9 mouse cellular contexts compared by ENCODE assay signal in genomic region chr6:92241178-92241906, GRCm38 (mm10). TPM values are rescaled to one million over a fixed set of nuclear protein-coding genes. Genes with fewer than 3 reads are reported as not detected.
DNase-seq lines count a peak whose midpoint lies in the region; ATAC-seq and TF ChIP-seq lines count a peak whose summit lies in the region.
"Had no signal": no experiment of that assay in that cellular context is flagged by ENCODE, and none has a peak within 500 bp of the region (broad histone marks: within the 10 kb centered on the region; RNA-seq: fewer than 3 reads in every experiment).

No protein-coding gene starts in this region.

- no peak overlapping the region for H3K27ac ChIP-seq in heart, embryonic 12.5 days (ENCODE audit: poor library complexity, severe bottlenecking)
- no peak overlapping the region for H3K27ac ChIP-seq in kidney, embryonic 14.5 days (ENCODE audit: low read depth, low read length)
- H3K27ac ChIP-seq in liver, embryonic 13.5 days = no peak overlapping the region
- H3K27ac ChIP-seq in stomach, embryonic 15.5 days = no peak overlapping the region

- TF ChIP-seq POLR2A in myocyte (IDR thresholded peaks at IDR 0.05; ENCODE audit: insufficient read length, low read depth) = no peak

- H3K36me3 ChIP-seq in heart, embryonic 12.5 days = no peaks in the 10 kb centered on the region
- H3K36me3 ChIP-seq in kidney, embryonic 14.5 days (ENCODE audit: control insufficient read depth, insufficient read depth, low read length) = no peaks in the 10 kb centered on the region
- no peaks in the 10 kb centered on the region for H3K36me3 ChIP-seq in liver, embryonic 13.5 days
- H3K36me3 ChIP-seq in myocyte (ENCODE audit: control insufficient read depth, insufficient read depth) = no peaks in the 10 kb centered on the region
- no peaks in the 10 kb centered on the region for H3K36me3 ChIP-seq in stomach, embryonic 15.5 days

- 0 out of 2 replicates have a peak, but pooled peaks cover 5% of the 10 kb centered on the region for H3K4me1 ChIP-seq in heart, embryonic 12.5 days (replicated peaks)
- peaks cover 8% of the 10 kb centered on the region; the same call in 1 of the 2 replicates for H3K4me1 ChIP-seq in kidney, embryonic 14.5 days (ENCODE audit: control insufficient read depth, insufficient read depth, low read length)
- H3K4me1 ChIP-seq in liver, embryonic 13.5 days (replicated peaks) = peaks cover 11% of the 10 kb centered on the region; the same call in 1 of the 2 replicates
- H3K4me1 ChIP-seq in stomach, embryonic 15.5 days = no peaks in the 10 kb centered on the region

- peak; percentile 96 for ATAC-seq in heart, embryonic 12.5 days (ENCODE audit: insufficient number of reproducible peaks, low FRiP score)
- ATAC-seq in kidney, embryonic 14.5 days (ENCODE audit: low FRiP score, low TSS enrichment) = peak; percentile 87
- peak; percentile 99 for ATAC-seq in liver, embryonic 13.5 days (ENCODE audit: low read depth)
- peak; percentile 93 for ATAC-seq in stomach, embryonic 15.5 days (ENCODE audit: insufficient read depth, low FRiP score, low read depth)

- H3K79me2 ChIP-seq in myocyte (ENCODE audit: control insufficient read depth, insufficient read depth) = no peaks in the 10 kb centered on the region

- H3K4me3 ChIP-seq in heart, embryonic 12.5 days = no peak overlapping the region
- H3K4me3 ChIP-seq in kidney, embryonic 14.5 days (ENCODE audit: low read length) = no peak overlapping the region
- no peak overlapping the region for H3K4me3 ChIP-seq in liver, embryonic 13.5 days (replicated peaks)
- H3K4me3 ChIP-seq in myocyte = no peak overlapping the region
- H3K4me3 ChIP-seq in stomach, embryonic 15.5 days (replicated peaks) = no peak overlapping the region

- H3K4me2 ChIP-seq in heart, embryonic 12.5 days = no peak overlapping the region
- H3K4me2 ChIP-seq in kidney, embryonic 14.5 days (replicated peaks; ENCODE audit: low read depth, low read length) = no peak overlapping the region
- no peak overlapping the region for H3K4me2 ChIP-seq in liver, embryonic 13.5 days
- H3K4me2 ChIP-seq in myocyte (ENCODE audit: low read depth) = no peak overlapping the region
- no peak overlapping the region for H3K4me2 ChIP-seq in stomach, embryonic 15.5 days

- no peak overlapping the region for H3ac ChIP-seq in myocyte (ENCODE audit: control insufficient read depth, insufficient read length)

- H3K9ac ChIP-seq in heart, embryonic 12.5 days = no peak overlapping the region
- no peak overlapping the region for H3K9ac ChIP-seq in kidney, embryonic 14.5 days (ENCODE audit: low read depth, low read length)
- H3K9ac ChIP-seq in liver, embryonic 13.5 days = no peak overlapping the region
- H3K9ac ChIP-seq in stomach, embryonic 15.5 days = no peak overlapping the region

- WGBS in heart, embryonic 12.5 days = 47% methylated on average over 3 of the region's 3 CpGs
- 74% methylated on average over 3 of the region's 3 CpGs for WGBS in kidney, embryonic 14.5 days
- WGBS in liver, embryonic 13.5 days (ENCODE audit: insufficient replicate concordance) = 18% methylated on average over 3 of the region's 3 CpGs
- WGBS in stomach, embryonic 15.5 days = 49% methylated on average over 3 of the region's 3 CpGs

- peaks cover 44% of the 10 kb centered on the region for H3K27me3 ChIP-seq in heart, embryonic 12.5 days (replicated peaks)
- peaks cover 24% of the 10 kb centered on the region for H3K27me3 ChIP-seq in kidney, embryonic 14.5 days (ENCODE audit: control insufficient read depth, insufficient read depth, low read length)
- H3K27me3 ChIP-seq in liver, embryonic 13.5 days = peaks cover 41% of the 10 kb centered on the region
- peaks cover 20% of the 10 kb centered on the region for H3K27me3 ChIP-seq in myocyte (ENCODE audit: control insufficient read depth, insufficient read depth, insufficient read length)
- H3K27me3 ChIP-seq in stomach, embryonic 15.5 days (replicated peaks) = peaks cover 26% of the 10 kb centered on the region

- no peaks in the 10 kb centered on the region for H3K9me3 ChIP-seq in heart, embryonic 12.5 days (replicated peaks)
- H3K9me3 ChIP-seq in kidney, embryonic 14.5 days (ENCODE audit: control insufficient read depth, low read length) = no peaks in the 10 kb centered on the region
- no peaks in the 10 kb centered on the region for H3K9me3 ChIP-seq in liver, embryonic 13.5 days (replicated peaks)
- no peaks in the 10 kb centered on the region for H3K9me3 ChIP-seq in stomach, embryonic 15.5 days

- DNase-seq in urinary bladder, postnatal 14 days (ENCODE audit: low spot score) = peak; percentile 22
- no peak for DNase-seq in urinary bladder, adult 2 months (ENCODE audit: low spot score)
- DNase-seq in embryo, embryonic 11 days = peak; percentile 56
- peak; percentile 71 for DNase-seq in liver, embryonic 13.5 days

TF ChIP-seq in myocyte, 11 proteins besides CTCF, POLR2A, EP300 and RAD21:
- no peak for TF ChIP-seq MYOD1 (IDR thresholded peaks at IDR 0.05; ENCODE audit: control insufficient read depth in 1 of 3, insufficient read length in 2 of 3, low read depth in 2 of 3)
- peak; percentile 90 for TF ChIP-seq USF1 (IDR thresholded peaks at IDR 0.05; ENCODE audit: low read depth)

RNA-seq across cellular contexts. Expression of gene Trh, which starts 3.1 kb away (rescaled TPM):
- polyA plus RNA-seq in urinary bladder, adult 2 months (2012; rRNA removed) = 0.09 and 0.22 TPM in 2 replicates
- 0.28 and 0.45 TPM in 2 replicates for polyA plus RNA-seq in heart, embryonic 12.5 days (2016; fragmentation: Nextera tagmentation; extraction: Ambion mirVana)
- 4.3 and 5.9 TPM in 2 replicates for polyA plus RNA-seq in kidney, embryonic 14.5 days (2014; fragmentation: Nextera tagmentation; extraction: Ambion mirVana)
- polyA plus RNA-seq in liver, embryonic 13.5 days (2015; fragmentation: Nextera tagmentation; extraction: Ambion mirVana) = not detected in 2 replicates
- not detected for polyA plus RNA-seq in myocyte (2012; fragmentation: generic; extraction: Trizol)
- polyA plus RNA-seq in stomach, embryonic 15.5 days (2015; fragmentation: Nextera tagmentation; extraction: Ambion mirVana) = 0.98 and 1.3 TPM in 2 replicates
- polyA plus RNA-seq: limb, embryonic 11.5 days had no signal

RNA-seq across cellular contexts. Expression of gene Rbsn, which starts 26.6 kb away (rescaled TPM):
- 11.5 and 13.9 TPM in 2 replicates for polyA plus RNA-seq in urinary bladder, adult 2 months (2012; rRNA removed)
- 19.8 and 20.2 TPM in 2 replicates for polyA plus RNA-seq in heart, embryonic 12.5 days (2016; fragmentation: Nextera tagmentation; extraction: Ambion mirVana)
- 10.0 and 16.7 TPM in 2 replicates for polyA plus RNA-seq in kidney, embryonic 14.5 days (2014; fragmentation: Nextera tagmentation; extraction: Ambion mirVana)
- polyA plus RNA-seq in liver, embryonic 13.5 days (2015; fragmentation: Nextera tagmentation; extraction: Ambion mirVana) = 8.9 and 12.3 TPM in 2 replicates
- polyA plus RNA-seq in myocyte (2012; fragmentation: generic; extraction: Trizol) = 14.5 TPM
- 24.1 and 24.6 TPM in 2 replicates for polyA plus RNA-seq in stomach, embryonic 15.5 days (2015; fragmentation: Nextera tagmentation; extraction: Ambion mirVana)

RNA-seq across cellular contexts. Expression of gene Mrps25, which starts 57.5 kb away (rescaled TPM):
- 31.2 and 34.1 TPM in 2 replicates for polyA plus RNA-seq in urinary bladder, adult 2 months (2012; rRNA removed)
- polyA plus RNA-seq in heart, embryonic 12.5 days (2016; fragmentation: Nextera tagmentation; extraction: Ambion mirVana) = 72.0 and 78.1 TPM in 2 replicates
- 78.3 and 84.3 TPM in 2 replicates for polyA plus RNA-seq in kidney, embryonic 14.5 days (2014; fragmentation: Nextera tagmentation; extraction: Ambion mirVana)
- 64.2 and 70.9 TPM in 2 replicates for polyA plus RNA-seq in liver, embryonic 13.5 days (2015; fragmentation: Nextera tagmentation; extraction: Ambion mirVana)
- polyA plus RNA-seq in myocyte (2012; fragmentation: generic; extraction: Trizol) = 53.1 TPM
- polyA plus RNA-seq in stomach, embryonic 15.5 days (2015; fragmentation: Nextera tagmentation; extraction: Ambion mirVana) = 88.7 and 94.8 TPM in 2 replicates
